Mouse (Mus musculus): ENCODE data around the gene Usp7. TPM values are rescaled to one million over a fixed set of nuclear protein-coding genes. Genes with fewer than 3 reads are reported as not detected.
"Not testable (repeated sequence)": the region's sequence is repeated elsewhere in the genome, so short reads cannot be mapped to it uniquely, and the experiment has no call there.

Gene Usp7
- total RNA-seq, 2 experiments from 2014 or later = 73.7 to 79.0 TPM

DNA sequence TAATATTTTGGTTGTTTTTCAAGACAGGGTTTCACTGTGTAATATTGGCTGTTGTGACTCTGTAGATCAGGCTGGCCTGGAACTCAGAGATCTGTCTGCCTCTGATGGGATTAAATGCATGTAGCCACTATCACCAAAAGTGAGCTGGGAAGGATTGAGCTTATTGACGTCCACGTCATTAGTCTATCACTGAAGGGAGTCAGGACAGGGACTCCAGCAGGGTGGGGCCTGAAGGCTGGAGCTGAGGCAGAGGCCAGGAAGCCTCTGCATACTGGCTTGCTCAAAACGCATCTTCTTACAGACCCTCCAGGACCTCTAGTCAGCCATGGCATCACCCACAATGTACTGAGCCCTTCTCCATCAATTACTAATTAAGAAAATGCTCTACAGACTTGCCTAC is 33.1 kb downstream of the Usp7 start:
- intact Hi-C loops (cut with DNase I) = no loop called here
- no peak for DNase-seq

DNA sequence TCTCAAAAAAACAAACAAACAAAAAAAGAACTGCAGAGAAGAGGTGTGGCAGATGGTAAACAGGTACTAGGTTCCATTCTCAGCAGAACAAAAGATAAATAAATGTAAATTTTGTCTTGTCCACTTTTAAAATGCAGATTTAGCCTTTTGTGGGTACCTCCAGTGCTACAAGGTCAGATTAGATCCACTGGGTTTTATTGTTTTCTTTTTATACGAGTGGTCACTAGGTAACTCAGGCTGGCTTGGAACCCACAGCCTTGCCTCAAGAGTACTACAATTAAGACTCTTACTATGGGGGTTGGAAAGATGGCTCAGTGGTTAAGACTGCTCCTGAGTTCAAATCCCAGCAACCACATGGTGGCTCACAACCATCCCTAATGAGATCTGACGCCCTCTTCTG is 33.9 kb downstream of the Usp7 start:
- intact Hi-C loops (cut with DNase I) = no loop called here
- no peak for DNase-seq

DNA sequence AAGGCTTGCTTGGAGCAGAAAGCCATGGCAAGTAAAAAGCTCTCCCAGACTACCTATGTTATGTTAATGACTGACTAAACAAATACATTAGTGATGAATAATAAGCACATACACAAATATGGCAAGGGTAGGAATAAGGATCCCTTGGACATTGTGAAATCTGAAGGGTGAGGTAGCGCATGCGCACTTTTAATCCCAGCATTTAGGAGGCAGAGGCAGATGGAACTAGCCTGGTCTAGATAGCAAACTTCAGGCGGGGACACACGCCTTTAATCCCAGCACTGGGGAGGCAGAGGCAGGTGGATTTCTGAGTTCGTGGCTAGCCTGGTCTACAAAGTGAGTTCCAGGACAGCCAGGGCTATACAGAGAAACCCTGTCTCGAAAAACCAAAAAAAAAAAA is 34.5 kb downstream of the Usp7 start:
- DNase-seq; intact Hi-C loops (cut with DNase I): not testable (repeated sequence)

DNA sequence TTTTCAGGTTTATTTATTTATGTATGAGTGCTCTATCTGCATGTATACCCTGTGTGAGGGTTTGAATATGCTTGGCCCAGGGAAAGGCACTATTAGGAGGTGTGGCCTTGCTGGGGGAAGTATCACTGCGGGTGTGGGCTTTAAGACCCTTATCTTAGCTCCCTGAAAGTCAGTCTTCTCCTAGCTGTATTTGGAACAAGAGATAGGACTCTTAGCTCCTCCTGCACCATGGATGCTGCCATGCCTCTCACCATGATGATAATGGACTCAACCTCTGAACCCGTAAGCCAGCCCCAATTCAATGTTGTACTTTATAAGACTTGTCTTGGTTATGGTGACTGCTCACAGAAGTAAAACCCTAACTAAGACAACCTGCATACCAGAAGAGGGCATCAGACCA is 39.8 kb downstream of the Usp7 start:
- intact Hi-C loops (cut with DNase I) = no loop called here
- DNase-seq = no peak

GRCm38 (mm10) chr16:8751555-8752235 is 40.4 kb downstream of the Usp7 start:
- intact Hi-C loops (cut with DNase I) = no loop called here
- DNase-seq = no peak

- intact Hi-C loops (cut with DNase I) = no loop called here
- DNase-seq = no peak
Observed at GRCm38 (mm10) chr16:8748904-8749303, 43.2 kb downstream of the Usp7 start.

GRCm38 (mm10) chr16:8748175-8748846 is 43.8 kb downstream of the Usp7 start:
- DNase-seq = peak; percentile 24 to 38
- intact Hi-C loops (cut with DNase I) = no loop called here

DNA sequence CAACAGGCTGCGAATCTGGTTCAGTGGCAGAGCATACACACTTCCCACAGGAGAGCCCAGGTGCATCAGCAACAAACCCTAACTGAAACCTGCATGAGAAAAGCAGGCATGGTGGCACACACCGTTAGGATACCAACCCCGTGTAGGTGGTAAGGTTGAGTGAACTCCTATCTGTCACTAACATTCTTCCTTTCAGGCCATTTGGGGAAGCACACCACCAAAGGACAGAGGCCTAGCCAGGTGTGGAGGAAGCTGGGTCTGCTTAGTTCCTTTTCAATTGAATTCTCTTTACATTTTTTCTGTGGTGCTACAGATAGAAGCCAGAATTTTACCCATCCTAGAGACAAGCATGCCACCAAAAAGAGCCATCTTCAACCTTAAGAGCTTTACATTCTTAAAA is 44.3 kb downstream of the Usp7 start:
- intact Hi-C loops (cut with DNase I) = no loop called here

DNA sequence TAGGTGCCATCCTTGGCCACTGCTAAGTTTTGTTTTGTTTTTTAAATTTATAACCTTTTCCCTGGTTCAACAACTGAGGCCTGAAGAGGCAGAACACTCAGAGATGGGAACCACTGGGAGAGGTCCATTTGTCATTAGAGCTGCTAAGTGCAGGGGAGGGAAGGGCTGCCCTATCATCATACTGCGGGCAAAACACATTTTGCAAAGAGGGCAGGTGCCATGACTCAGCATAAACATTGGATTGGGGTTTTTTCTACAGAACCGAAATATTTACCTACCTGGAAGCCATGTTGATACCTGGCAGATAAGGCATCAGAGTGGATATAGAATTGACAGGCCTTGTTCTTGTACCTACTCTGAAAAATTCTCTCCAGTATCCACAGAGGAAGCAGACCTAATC is 45.6 kb downstream of the Usp7 start:
- no peak for DNase-seq
- intact Hi-C loops (cut with DNase I) = no loop called here

More for the DNA sequence above, 44.3 kb downstream of the Usp7 start:
- no peak for DNase-seq

DNA sequence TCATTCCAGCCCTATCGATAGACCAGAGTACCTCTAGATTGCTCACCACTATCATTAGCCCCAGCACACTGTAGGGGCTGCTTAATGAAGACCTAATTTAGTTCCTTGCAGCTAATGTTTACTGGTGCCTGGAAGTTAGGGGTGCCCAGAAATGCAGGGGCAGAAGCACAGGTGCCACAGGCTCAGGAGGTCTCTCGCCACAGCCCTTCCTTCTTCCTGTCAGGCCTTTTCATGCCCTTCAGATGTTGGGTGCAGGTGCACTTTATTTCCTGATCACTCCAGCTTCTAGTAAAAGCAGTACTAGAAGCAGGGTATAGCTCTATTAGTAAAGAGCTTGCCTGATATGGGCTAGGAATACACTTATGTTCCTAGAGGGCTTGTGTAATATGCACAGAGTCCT is 46.4 kb downstream of the Usp7 start:
- intact Hi-C loops (cut with DNase I) = no loop called here
- DNase-seq = no peak

DNA sequence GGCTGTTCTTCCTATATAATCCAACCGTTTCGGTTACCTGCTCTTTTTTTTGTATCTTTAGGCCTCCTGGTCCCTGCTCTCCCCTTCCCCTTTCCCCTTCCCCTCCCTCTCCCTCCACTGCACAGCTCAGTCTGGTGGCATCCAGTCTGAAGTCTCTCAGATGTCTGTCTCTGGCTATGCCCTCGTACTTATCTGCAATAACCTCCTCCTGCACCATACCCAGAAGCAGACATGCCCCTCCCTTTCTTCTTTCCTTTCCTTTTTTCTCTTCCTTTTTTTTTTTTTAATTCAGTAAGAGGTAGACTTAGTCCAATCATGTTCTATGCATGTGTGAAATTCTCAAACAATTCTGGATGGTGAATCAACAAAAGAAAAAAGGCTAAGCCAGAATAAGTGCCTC is 48.1 kb downstream of the Usp7 start:
- no peak for DNase-seq
- intact Hi-C loops (cut with DNase I) = no loop called here

GRCm38 (mm10) chr16:8741697-8742096 is 50.4 kb downstream of the Usp7 start:
- intact Hi-C loops (cut with DNase I) = no loop called here
- no peak for DNase-seq

- intact Hi-C loops (cut with DNase I) = no loop called here
- no peak for DNase-seq
Observed at GRCm38 (mm10) chr16:8741110-8741509, 51.0 kb downstream of the Usp7 start.

DNA sequence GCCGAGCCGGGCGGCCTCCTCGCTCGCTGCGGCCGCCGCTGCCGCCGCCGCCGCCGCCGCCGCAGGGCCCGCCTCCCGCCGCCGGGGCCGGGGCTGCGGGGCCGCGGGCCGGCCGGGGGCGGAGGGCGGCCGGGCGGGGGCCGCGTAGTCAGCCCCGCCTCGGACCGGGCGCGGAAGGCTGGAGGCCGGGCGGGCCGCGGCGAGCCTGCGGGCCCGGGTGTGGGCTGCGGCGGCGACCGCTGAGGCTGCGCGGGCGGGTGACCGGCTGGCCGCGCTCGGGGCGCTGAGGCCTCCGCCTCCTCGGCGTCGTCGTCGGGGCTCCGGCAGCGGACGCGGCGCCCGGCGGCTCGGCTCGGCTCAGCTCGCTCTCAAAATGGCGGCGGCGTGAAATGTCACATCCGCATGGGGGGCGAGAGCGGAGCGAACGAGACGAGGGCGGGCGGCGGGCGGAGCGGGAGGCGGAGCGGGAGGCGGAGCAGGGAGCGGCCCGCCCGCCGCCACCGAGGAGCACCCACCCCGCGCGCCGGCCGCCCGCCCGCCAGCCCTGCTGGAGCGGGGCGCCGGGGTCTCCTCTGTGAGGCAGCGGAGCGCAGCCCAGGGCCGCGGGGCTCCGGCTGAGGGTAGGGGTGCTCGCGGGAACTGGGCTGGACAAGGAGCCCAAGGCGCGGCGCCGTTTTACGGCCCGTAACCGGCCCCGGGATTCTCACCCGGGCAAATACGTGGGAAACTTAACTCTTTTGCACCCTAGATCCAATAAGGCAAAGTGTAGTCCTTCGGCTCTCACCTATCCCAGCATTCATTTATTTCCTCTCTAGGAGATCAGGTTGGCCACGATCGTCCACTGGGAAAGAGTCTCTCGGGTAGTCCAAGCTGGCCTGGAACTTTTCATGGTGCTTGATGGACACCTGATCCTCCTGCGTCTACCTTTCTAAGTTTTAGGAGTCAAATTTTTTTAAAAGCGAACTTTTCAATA is 53.3 kb downstream of the Usp7 start:
- peak; percentile 92 to 94 for DNase-seq
- intact Hi-C loops (cut with DNase I) = loop anchor here (5.0 kb wide), 2 partner anchors 93 to 97 kb away; partner anchors contain the start of gene 1810013L24Rik

GRCm38 (mm10) chr16:8737666-8738541 is 54.2 kb downstream of the Usp7 start:
- intact Hi-C loops (cut with DNase I) = loop anchor here (5.0 kb wide), 2 partner anchors 94 to 96 kb away; partner anchors contain the start of gene 1810013L24Rik
- DNase-seq = peak; percentile 36 to 46

DNA sequence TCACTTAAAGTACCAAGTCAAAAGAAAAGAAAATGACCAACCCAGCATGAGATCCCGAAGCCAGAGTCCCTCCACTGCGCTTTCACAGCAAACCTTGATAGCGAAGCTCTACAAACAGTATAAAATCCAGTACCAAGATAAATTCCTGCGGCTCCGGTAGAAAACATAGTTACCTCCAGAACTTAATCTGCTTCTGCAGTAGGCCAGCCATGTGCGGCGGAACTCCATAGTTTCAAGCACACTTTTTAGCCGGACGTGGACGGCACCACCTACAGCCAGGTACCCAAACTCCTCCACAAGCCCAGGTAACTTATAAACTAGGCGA is 54.8 kb downstream of the Usp7 start:
- DNase-seq = peak in 1 of 2 experiments; percentile 19
- intact Hi-C loops (cut with DNase I) = loop anchor here (5.0 kb wide), 2 partner anchors 95 kb away; partner anchors contain the start of gene 1810013L24Rik

DNA sequence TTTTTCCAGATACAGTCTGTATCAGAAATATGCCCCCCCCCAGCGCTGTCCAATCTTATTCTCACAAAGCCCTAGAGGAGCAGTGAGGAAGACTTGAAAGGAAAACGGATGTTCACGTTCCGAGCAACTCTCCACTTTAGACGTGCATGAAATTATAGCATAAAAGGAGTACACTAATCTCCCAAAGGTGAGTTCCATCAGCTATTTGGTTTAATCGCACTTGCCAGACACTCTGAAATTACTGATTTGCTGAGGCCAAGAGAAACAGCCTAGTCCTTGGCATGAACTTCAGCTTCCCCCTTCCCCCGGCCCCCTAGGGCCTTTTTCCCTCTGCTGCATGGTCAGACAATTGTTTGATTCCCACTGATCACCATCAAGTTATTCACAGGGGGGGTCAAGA is 55.4 kb downstream of the Usp7 start:
- intact Hi-C loops (cut with DNase I) = loop anchor here (5.0 kb wide), 2 partner anchors 94 to 96 kb away; partner anchors contain the start of gene 1810013L24Rik
- no peak for DNase-seq

DNA sequence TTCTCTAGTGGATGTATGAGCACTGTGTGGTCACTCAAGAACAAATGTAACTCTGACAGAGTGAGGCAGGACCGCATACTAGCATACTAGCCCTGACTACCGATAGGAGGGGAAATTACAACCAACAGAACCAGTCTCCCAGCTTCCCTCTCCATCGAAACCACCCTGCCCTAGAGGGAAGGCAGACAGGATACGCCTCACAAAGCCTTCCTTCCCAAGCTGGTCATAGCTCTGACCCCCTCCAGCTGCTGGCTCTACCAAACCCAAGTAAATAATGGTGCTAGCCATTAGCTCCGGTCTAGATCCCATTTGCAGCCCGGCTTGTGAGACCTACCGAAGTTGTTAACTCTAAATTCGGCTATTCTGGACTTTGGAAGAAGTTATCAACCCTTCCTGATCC is 56.1 kb downstream of the Usp7 start:
- intact Hi-C loops (cut with DNase I) = loop anchor here (5.0 kb wide), 2 partner anchors 94 to 96 kb away; partner anchors contain the start of gene 1810013L24Rik
- peak in 1 of 2 experiments; percentile 40 for DNase-seq

DNA sequence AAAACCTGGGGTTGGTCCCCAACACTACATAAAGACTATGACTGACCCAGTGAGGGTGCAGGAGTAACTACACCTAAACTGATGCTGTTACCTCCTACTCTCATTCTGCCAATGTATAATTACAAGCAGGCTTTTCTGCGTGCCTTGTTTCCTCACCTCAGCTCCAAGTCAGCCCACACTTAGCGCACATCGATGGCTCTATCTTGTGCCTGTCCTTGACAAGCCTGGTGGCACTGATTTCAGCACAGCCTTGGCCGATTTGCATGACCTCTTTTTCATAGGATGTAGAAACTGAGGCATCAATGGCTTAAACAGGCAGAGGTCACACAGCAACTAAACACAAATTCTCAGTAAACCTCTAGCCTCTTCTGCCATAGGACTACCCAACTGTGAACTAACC is 57.4 kb downstream of the Usp7 start:
- intact Hi-C loops (cut with DNase I) = loop anchor here (5.0 kb wide), 2 partner anchors 92 to 98 kb away; partner anchors contain the start of gene 1810013L24Rik
- DNase-seq = no peak

GRCm38 (mm10) chr16:8733624-8734023 is 58.5 kb downstream of the Usp7 start:
- intact Hi-C loops (cut with DNase I) = no loop called here
- no peak for DNase-seq
